Mouse (Mus musculus): Measurements from ENCODE around the gene Ttc28. TPM values are rescaled to one million over a fixed set of nuclear protein-coding genes. Genes with fewer than 3 reads are reported as not detected.

The Ttc28 gene
- polyA plus RNA-seq, 1 experiment from 2014 or later: 13.5 TPM

- no peak for ATAC-seq (ENCODE audit: low FRiP score)
- no peak overlapping the region for H3K27ac ChIP-seq (ENCODE audit: low read depth, low read length)
- H3K4me3 ChIP-seq (ENCODE audit: low read depth, low read length): no peak overlapping the region
- H3K9ac ChIP-seq (ENCODE audit: low read length): no peak overlapping the region
- H3K9me3 ChIP-seq (ENCODE audit: control insufficient read depth, low read length): no peaks in the 10 kb centered on the region
- peaks cover 19% of the 10 kb centered on the region for H3K4me1 ChIP-seq (ENCODE audit: control insufficient read depth, insufficient read depth, low read length)
- DNase-seq (ENCODE audit: low spot score, missing footprints): peak; percentile 60
- no peaks in the 10 kb centered on the region for H3K27me3 ChIP-seq (ENCODE audit: control insufficient read depth, insufficient read depth, low read length)
- peaks cover 1% of the 10 kb centered on the region; the same call in 1 of the 2 replicates for H3K36me3 ChIP-seq (ENCODE audit: control insufficient read depth, insufficient read depth, low read length)
- H3K4me2 ChIP-seq: no peak overlapping the region
Observed at GRCm38 (mm10) chr5:110900331-110900730, 20.7 kb downstream of the Ttc28 start.

GRCm38 (mm10) chr5:110906708-110907107 is 27.1 kb downstream of the Ttc28 start:
- DNase-seq (ENCODE audit: low spot score, missing footprints): no peak
- H3K4me2 ChIP-seq: no peak overlapping the region
- H3K4me3 ChIP-seq (ENCODE audit: low read depth, low read length): no peak overlapping the region
- no peak for ATAC-seq (ENCODE audit: low FRiP score)
- no peaks in the 10 kb centered on the region for H3K9me3 ChIP-seq (ENCODE audit: control insufficient read depth, low read length)
- H3K27me3 ChIP-seq (ENCODE audit: control insufficient read depth, insufficient read depth, low read length): no peaks in the 10 kb centered on the region
- no peaks in the 10 kb centered on the region for H3K4me1 ChIP-seq (ENCODE audit: control insufficient read depth, insufficient read depth, low read length)
- H3K27ac ChIP-seq (ENCODE audit: low read depth, low read length): no peak overlapping the region
- H3K9ac ChIP-seq (ENCODE audit: low read length): no peak overlapping the region
- 92% methylated on average over 1 of the region's 1 CpGs for WGBS
- peaks cover 4% of the 10 kb centered on the region for H3K36me3 ChIP-seq (ENCODE audit: control insufficient read depth, insufficient read depth, low read length)

- DNase-seq (ENCODE audit: low spot score, missing footprints): no peak
- Histone ChIP-seq H3K9me3 (ENCODE audit: control insufficient read depth, low read length) (no peaks in the 10 kb centered on the region), H3K4me3 (ENCODE audit: low read depth, low read length) (no peak overlapping the region), H3K36me3 (ENCODE audit: control insufficient read depth, insufficient read depth, low read length) (peaks cover 4% of the 10 kb centered on the region), H3K9ac (ENCODE audit: low read length) (no peak overlapping the region), H3K27me3 (ENCODE audit: control insufficient read depth, insufficient read depth, low read length) (no peaks in the 10 kb centered on the region), H3K4me2 (no peak overlapping the region), H3K4me1 (ENCODE audit: control insufficient read depth, insufficient read depth, low read length) (no peaks in the 10 kb centered on the region), H3K27ac (ENCODE audit: low read depth, low read length) (no peak overlapping the region)
- no peak for ATAC-seq (ENCODE audit: low FRiP score)
Observed at GRCm38 (mm10) chr5:110908879-110909278, 29.3 kb downstream of the Ttc28 start.

- Histone ChIP-seq H3K27ac (ENCODE audit: low read depth, low read length) (no peak overlapping the region), H3K4me3 (ENCODE audit: low read depth, low read length) (no peak overlapping the region), H3K27me3 (ENCODE audit: control insufficient read depth, insufficient read depth, low read length) (no peaks in the 10 kb centered on the region), H3K4me2 (no peak overlapping the region), H3K9ac (ENCODE audit: low read length) (no peak overlapping the region), H3K36me3 (ENCODE audit: control insufficient read depth, insufficient read depth, low read length) (peaks cover 4% of the 10 kb centered on the region), H3K4me1 (ENCODE audit: control insufficient read depth, insufficient read depth, low read length) (no peaks in the 10 kb centered on the region), H3K9me3 (ENCODE audit: control insufficient read depth, low read length) (no peaks in the 10 kb centered on the region)
- ATAC-seq (ENCODE audit: low FRiP score) (no peak), DNase-seq (ENCODE audit: low spot score, missing footprints) (peak; percentile 73)
- WGBS: 92% methylated on average over 3 of the region's 4 CpGs
Observed at GRCm38 (mm10) chr5:110909955-110910589, 30.5 kb downstream of the Ttc28 start.

DNA sequence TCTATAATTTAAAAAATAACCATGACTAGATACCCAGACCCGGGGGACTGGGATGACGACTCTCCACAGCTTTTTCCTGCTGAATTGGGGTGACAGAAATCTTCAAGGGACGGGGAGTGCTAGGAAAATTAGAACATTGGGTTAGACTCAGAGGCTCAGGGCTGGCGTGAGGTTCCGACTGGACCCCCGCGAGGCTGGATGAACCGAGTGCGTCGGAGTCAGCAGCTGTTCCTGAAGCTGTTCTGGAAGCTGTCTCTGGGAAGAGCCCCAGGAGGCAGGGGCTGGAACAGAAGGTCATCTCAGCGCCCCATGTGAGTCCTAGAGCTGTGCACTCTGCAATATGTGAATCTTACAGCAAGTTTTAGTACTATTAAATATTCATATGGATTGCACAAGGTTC is 35.3 kb downstream of the Ttc28 start:
- H3K27me3 ChIP-seq (ENCODE audit: control insufficient read depth, insufficient read depth, low read length): no peaks in the 10 kb centered on the region
- H3K4me3 ChIP-seq (ENCODE audit: low read depth, low read length): no peak overlapping the region
- H3K36me3 ChIP-seq (ENCODE audit: control insufficient read depth, insufficient read depth, low read length): no peaks in the 10 kb centered on the region
- H3K27ac ChIP-seq (ENCODE audit: low read depth, low read length): no peak overlapping the region
- no peak overlapping the region for H3K9ac ChIP-seq (ENCODE audit: low read length)
- no peaks in the 10 kb centered on the region for H3K4me1 ChIP-seq (ENCODE audit: control insufficient read depth, insufficient read depth, low read length)
- peak; percentile 65 for DNase-seq (ENCODE audit: low spot score, missing footprints)
- WGBS: 90% methylated on average over 11 of the region's 11 CpGs
- H3K9me3 ChIP-seq (ENCODE audit: control insufficient read depth, low read length): no peaks in the 10 kb centered on the region
- no peak for ATAC-seq (ENCODE audit: low FRiP score)
- no peak overlapping the region for H3K4me2 ChIP-seq

DNA sequence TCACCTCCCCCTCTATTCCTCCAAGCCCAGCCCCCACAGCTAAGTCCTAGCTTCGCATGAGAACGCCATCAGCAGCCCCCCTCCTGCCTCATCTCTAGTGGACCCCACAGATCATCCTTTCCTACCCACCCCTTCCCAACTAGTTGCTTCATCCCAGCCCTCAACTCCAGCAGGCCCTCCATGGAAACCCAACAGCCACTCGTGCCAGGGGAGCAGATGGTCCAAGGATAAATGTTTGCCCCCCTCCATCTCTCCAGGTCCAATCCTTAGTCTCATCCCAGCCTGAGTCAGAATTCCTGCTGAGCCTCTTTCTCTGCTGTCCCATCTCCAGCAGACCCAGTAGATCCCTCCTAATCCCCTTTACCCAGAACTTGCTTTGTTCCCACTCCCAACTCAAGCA is 36.6 kb downstream of the Ttc28 start:
- Histone ChIP-seq H3K36me3 (ENCODE audit: control insufficient read depth, insufficient read depth, low read length) (no peaks in the 10 kb centered on the region), H3K9ac (ENCODE audit: low read length) (no peak overlapping the region), H3K4me2 (no peak overlapping the region), H3K4me1 (ENCODE audit: control insufficient read depth, insufficient read depth, low read length) (no peaks in the 10 kb centered on the region), H3K27ac (ENCODE audit: low read depth, low read length) (no peak overlapping the region), H3K27me3 (ENCODE audit: control insufficient read depth, insufficient read depth, low read length) (no peaks in the 10 kb centered on the region), H3K4me3 (ENCODE audit: low read depth, low read length) (no peak overlapping the region), H3K9me3 (ENCODE audit: control insufficient read depth, low read length) (no peaks in the 10 kb centered on the region)
- no peak for ATAC-seq (ENCODE audit: low FRiP score)
- 80% methylated on average over 3 of the region's 3 CpGs for WGBS
- no peak for DNase-seq (ENCODE audit: low spot score, missing footprints)

DNA sequence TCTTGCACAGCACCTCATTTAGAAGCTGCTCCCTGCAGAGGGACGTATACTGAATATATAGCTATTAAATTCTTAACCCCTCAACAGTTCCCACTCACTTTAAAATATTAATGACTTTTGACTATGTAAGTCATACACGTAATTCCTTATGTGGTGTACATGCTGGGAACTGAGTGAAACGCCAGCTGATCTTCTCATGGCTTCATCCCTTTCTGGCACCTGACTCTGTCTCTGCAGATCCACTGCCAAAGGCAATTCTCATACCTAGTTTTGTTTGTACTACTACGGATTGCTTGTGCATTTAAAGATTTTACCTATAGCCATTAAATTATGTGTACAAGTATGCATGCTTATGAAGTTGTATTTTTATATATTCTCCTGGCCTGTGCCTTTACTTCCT is 39.9 kb downstream of the Ttc28 start:
- H3K9ac ChIP-seq (ENCODE audit: low read length): no peak overlapping the region
- H3K9me3 ChIP-seq (ENCODE audit: control insufficient read depth, low read length): no peaks in the 10 kb centered on the region
- no peaks in the 10 kb centered on the region for H3K27me3 ChIP-seq (ENCODE audit: control insufficient read depth, insufficient read depth, low read length)
- H3K36me3 ChIP-seq (ENCODE audit: control insufficient read depth, insufficient read depth, low read length): no peaks in the 10 kb centered on the region
- WGBS: 88% methylated on average over 4 of the region's 4 CpGs
- no peak overlapping the region for H3K4me3 ChIP-seq (ENCODE audit: low read depth, low read length)
- H3K27ac ChIP-seq (ENCODE audit: low read depth, low read length): no peak overlapping the region
- ATAC-seq (ENCODE audit: low FRiP score) (no peak), DNase-seq (ENCODE audit: low spot score, missing footprints) (no peak)
- no peak overlapping the region for H3K4me2 ChIP-seq
- no peaks in the 10 kb centered on the region for H3K4me1 ChIP-seq (ENCODE audit: control insufficient read depth, insufficient read depth, low read length)

DNA sequence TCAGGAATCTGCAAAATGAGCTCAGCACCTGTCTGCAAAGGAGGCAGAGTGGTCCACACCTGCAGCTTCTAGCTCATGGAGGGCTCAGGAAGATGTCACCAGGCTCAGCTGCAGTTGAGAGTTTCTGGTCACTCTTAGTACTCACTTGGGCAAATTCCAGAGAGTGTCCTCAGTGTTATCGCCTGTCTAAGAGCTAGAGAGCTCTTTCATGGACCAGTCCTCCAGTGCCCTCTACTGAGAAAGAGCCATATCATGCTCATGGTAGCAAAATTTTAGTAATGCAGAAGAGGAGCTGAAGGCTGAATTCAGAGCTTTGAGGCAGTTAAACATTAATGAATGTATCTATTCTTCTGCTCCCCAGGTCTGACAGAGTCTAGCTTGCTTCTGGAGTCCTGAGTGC is 43.7 kb downstream of the Ttc28 start:
- Histone ChIP-seq H3K9ac (ENCODE audit: low read length) (no peak overlapping the region), H3K9me3 (ENCODE audit: control insufficient read depth, low read length) (no peaks in the 10 kb centered on the region), H3K4me2 (no peak overlapping the region), H3K27me3 (ENCODE audit: control insufficient read depth, insufficient read depth, low read length) (no peaks in the 10 kb centered on the region), H3K4me3 (ENCODE audit: low read depth, low read length) (no peak overlapping the region), H3K36me3 (ENCODE audit: control insufficient read depth, insufficient read depth, low read length) (no peaks in the 10 kb centered on the region), H3K27ac (ENCODE audit: low read depth, low read length) (no peak overlapping the region), H3K4me1 (ENCODE audit: control insufficient read depth, insufficient read depth, low read length) (no peaks in the 10 kb centered on the region)
- DNase-seq (ENCODE audit: low spot score, missing footprints): no peak
- no peak for ATAC-seq (ENCODE audit: low FRiP score)
- WGBS: 38% methylated on average over 1 of the region's 1 CpGs

GRCm38 (mm10) chr5:110924636-110925035 is 45.0 kb downstream of the Ttc28 start:
- H3K36me3 ChIP-seq (ENCODE audit: control insufficient read depth, insufficient read depth, low read length): no peaks in the 10 kb centered on the region
- DNase-seq (ENCODE audit: low spot score, missing footprints) (no peak), ATAC-seq (ENCODE audit: low FRiP score) (no peak)
- no peaks in the 10 kb centered on the region for H3K9me3 ChIP-seq (ENCODE audit: control insufficient read depth, low read length)
- no peak overlapping the region for H3K9ac ChIP-seq (ENCODE audit: low read length)
- 91% methylated on average over 3 of the region's 3 CpGs for WGBS
- H3K4me1 ChIP-seq (ENCODE audit: control insufficient read depth, insufficient read depth, low read length): no peaks in the 10 kb centered on the region
- H3K4me3 ChIP-seq (ENCODE audit: low read depth, low read length): no peak overlapping the region
- H3K27me3 ChIP-seq (ENCODE audit: control insufficient read depth, insufficient read depth, low read length): no peaks in the 10 kb centered on the region
- H3K4me2 ChIP-seq: no peak overlapping the region
- no peak overlapping the region for H3K27ac ChIP-seq (ENCODE audit: low read depth, low read length)

All from midbrain, embryonic 11.5 days (tissue).